Mouse (Mus musculus) embryonic facial prominence, embryonic 13.5 days (tissue): ENCODE measurements around the gene Mis12. TPM values are rescaled to one million over a fixed set of nuclear protein-coding genes. Genes with fewer than 3 reads are reported as not detected.

Experiments
- ATAC-seq: fragments of 200-750 bp; cut with Nextera tagmentation; 2 replicates; pipeline ENCODE4 v1.8.0; 2017; ENCODE audit warnings: low read depth; ENCODE audit not compliant: insufficient number of reproducible peaks, insufficient read depth, low FRiP score, low TSS enrichment
- H3K27ac ChIP-seq: fragments of 300-500 bp; sonication (generic); 2 replicates; pipeline ENCODE4 v1.5.1; 2015; ENCODE audit warnings: moderate library complexity, mild to moderate bottlenecking, inconsistent platforms
- H3K27me3 ChIP-seq: fragments of 300-500 bp; sonication (generic); 2 replicates; pipeline ENCODE4 v1.6.1; 2015; ENCODE audit warnings: mild to moderate bottlenecking, inconsistent platforms
- H3K36me3 ChIP-seq: fragments of 300-500 bp; sonication (generic); 2 replicates; pipeline ENCODE4 v1.6.1; 2015; ENCODE audit warnings: mild to moderate bottlenecking, inconsistent platforms
- H3K4me1 ChIP-seq: fragments of 300-500 bp; sonication (generic); 2 replicates; pipeline ENCODE4 v1.6.1; 2015; ENCODE audit warnings: inconsistent platforms
- H3K4me2 ChIP-seq: fragments of 300-500 bp; sonication (generic); 2 replicates; pipeline ENCODE4 v1.6.1; 2015; ENCODE audit warnings: moderate library complexity, mild to moderate bottlenecking, inconsistent platforms
- H3K4me3 ChIP-seq: fragments of 300-500 bp; sonication (generic); 2 replicates; pipeline ENCODE4 v1.5.1; 2015; ENCODE audit warnings: mild to moderate bottlenecking, inconsistent platforms
- H3K9ac ChIP-seq: fragments of 300-500 bp; sonication (generic); 2 replicates; pipeline ENCODE4 v1.6.1; 2015; ENCODE audit warnings: mild to moderate bottlenecking, inconsistent platforms
- H3K9me3 ChIP-seq: fragments of 300-500 bp; sonication (generic); 2 replicates; pipeline ENCODE4 v1.6.1; 2016; ENCODE audit warnings: inconsistent platforms
- WGBS: fragments of 180-500 bp; shearing (Covaris S2); methylation state at CpG from one replicate; pipeline ENCODE4 v1.1.7; 2015; ENCODE audit warnings: mixed read lengths; 5-methylcytosine and 5-hydroxymethylcytosine counted together
- polyA plus RNA-seq: library from polyadenylated mRNA; unstranded; fragments of >200 nt; fragmentation: Nextera tagmentation; extraction: Ambion mirVana; gene quantifications from 2 replicates; pipeline ENCODE4 v1.2.1, GENCODE M21; 2015

The Mis12 gene
- 52.8 and 53.7 TPM in 2 replicates for polyA plus RNA-seq

- Histone ChIP-seq H3K4me2 (peak within 1 kb of the TSS; percentile 87), H3K36me3 (peaks cover 10% of the 10 kb centered on the region), H3K27me3 (no peaks in the 10 kb centered on the region), H3K9ac (peak within 1 kb of the TSS; percentile 93), H3K9me3 (no peaks in the 10 kb centered on the region), H3K4me3 (peak within 1 kb of the TSS; percentile 91), H3K4me1 (peaks cover 23% of the 10 kb centered on the region), H3K27ac (peak within 1 kb of the TSS; percentile 91)
- under 1% methylated on average over 71 of the region's 71 CpGs for WGBS
- ATAC-seq, result peak; percentile 100
Measured at GRCm38 (mm10) chr11:71019201-71020068, at the start of gene Mis12, which contains the start of gene Derl2. Gene Mis12, plus strand, starts transcription at chr11:71019611. Gene Derl2, minus strand, starts transcription at chr11:71019841.

GRCm38 (mm10) chr11:70969821-70970559, 49.4 kb upstream of the Mis12 start, which contains the start of the genes Nup88 and Rpain:
Gene Nup88, minus strand, starts transcription at chr11:70969973.
Gene Rpain, plus strand, starts transcription at chr11:70970213.
- Histone ChIP-seq H3K4me1 (peaks cover 13% of the 10 kb centered on the region), H3K36me3 (peaks cover 43% of the 10 kb centered on the region), H3K4me2 (peak within 1 kb of the TSS; percentile 78), H3K9me3 (no peaks in the 10 kb centered on the region), H3K4me3 (peak within 1 kb of the TSS; percentile 92), H3K9ac (peak within 1 kb of the TSS; percentile 95), H3K27ac (peak within 1 kb of the TSS; percentile 92), H3K27me3 (no peaks in the 10 kb centered on the region)
- under 1% methylated on average over 43 of the region's 43 CpGs for WGBS
- peak; percentile 96 for ATAC-seq

- Histone ChIP-seq H3K4me3 (peak overlapping the region; percentile 92), H3K27me3 (no peaks in the 10 kb centered on the region), H3K4me2 (peak overlapping the region; percentile 74), H3K9ac (peak overlapping the region; percentile 76), H3K9me3 (no peaks in the 10 kb centered on the region), H3K27ac (peak overlapping the region; percentile 92), H3K4me1 (peaks cover 13% of the 10 kb centered on the region), H3K36me3 (peaks cover 42% of the 10 kb centered on the region)
- ATAC-seq, result no peak
- 16% methylated on average over 24 of the region's 24 CpGs for WGBS
Measured at GRCm38 (mm10) chr11:70970560-70971540, 48.6 kb upstream of the Mis12 start.

GRCm38 (mm10) chr11:70972586-70972985, 46.8 kb upstream of the Mis12 start:
- peaks cover 13% of the 10 kb centered on the region for H3K4me1 ChIP-seq
- no peak for ATAC-seq
- no peak overlapping the region for H3K4me3 ChIP-seq
- H3K27me3 ChIP-seq, result no peaks in the 10 kb centered on the region
- H3K4me2 ChIP-seq, result no peak overlapping the region
- H3K36me3 ChIP-seq, result peaks cover 49% of the 10 kb centered on the region
- 65% methylated on average over 1 of the region's 1 CpGs for WGBS
- no peak overlapping the region for H3K27ac ChIP-seq
- H3K9me3 ChIP-seq, result no peaks in the 10 kb centered on the region
- H3K9ac ChIP-seq, result no peak overlapping the region

GRCm38 (mm10) chr11:70973947-70974346, 45.5 kb upstream of the Mis12 start:
- Histone ChIP-seq H3K27ac (no peak overlapping the region), H3K9me3 (no peaks in the 10 kb centered on the region), H3K4me1 (peaks cover 4% of the 10 kb centered on the region), H3K27me3 (no peaks in the 10 kb centered on the region), H3K9ac (no peak overlapping the region), H3K4me3 (no peak overlapping the region), H3K4me2 (no peak overlapping the region), H3K36me3 (peaks cover 62% of the 10 kb centered on the region)
- 65% methylated on average over 4 of the region's 4 CpGs for WGBS
- ATAC-seq, result no peak

GRCm38 (mm10) chr11:70975193-70975592, 44.2 kb upstream of the Mis12 start:
- Histone ChIP-seq H3K9ac (no peak overlapping the region), H3K9me3 (no peaks in the 10 kb centered on the region), H3K4me1 (peaks cover 4% of the 10 kb centered on the region), H3K27ac (no peak overlapping the region), H3K4me3 (no peak overlapping the region), H3K27me3 (no peaks in the 10 kb centered on the region), H3K36me3 (peaks cover 74% of the 10 kb centered on the region), H3K4me2 (no peak overlapping the region)
- 71% methylated on average over 2 of the region's 2 CpGs for WGBS
- no peak for ATAC-seq

- no peak for ATAC-seq
- 85% methylated on average over 6 of the region's 6 CpGs for WGBS
- H3K4me3 ChIP-seq, result no peak overlapping the region
Measured at GRCm38 (mm10) chr11:70977293-70977692, 42.1 kb upstream of the Mis12 start.

GRCm38 (mm10) chr11:70980232-70980631, 39.2 kb upstream of the Mis12 start:
- no peaks in the 10 kb centered on the region for H3K27me3 ChIP-seq
- H3K4me3 ChIP-seq, result no peak overlapping the region
- H3K27ac ChIP-seq, result no peak overlapping the region
- ATAC-seq, result no peak
- 86% methylated on average over 6 of the region's 6 CpGs for WGBS
- no peak overlapping the region for H3K4me2 ChIP-seq
- H3K36me3 ChIP-seq, result peaks cover 71% of the 10 kb centered on the region
- H3K4me1 ChIP-seq, result peaks cover 12% of the 10 kb centered on the region
- no peaks in the 10 kb centered on the region for H3K9me3 ChIP-seq
- H3K9ac ChIP-seq, result no peak overlapping the region

More at GRCm38 (mm10) chr11:70977293-70977692, 42.1 kb upstream of the Mis12 start:
- peaks cover 12% of the 10 kb centered on the region for H3K4me1 ChIP-seq
- H3K36me3 ChIP-seq, result peaks cover 86% of the 10 kb centered on the region
- no peaks in the 10 kb centered on the region for H3K27me3 ChIP-seq
- H3K27ac ChIP-seq, result no peak overlapping the region
- no peak overlapping the region for H3K4me2 ChIP-seq
- H3K9me3 ChIP-seq, result no peaks in the 10 kb centered on the region
- H3K9ac ChIP-seq, result no peak overlapping the region

GRCm38 (mm10) chr11:70980751-70981510, 38.5 kb upstream of the Mis12 start:
- Histone ChIP-seq H3K27me3 (no peaks in the 10 kb centered on the region), H3K4me2 (peak overlapping the region; percentile 82), H3K4me1 (peaks cover 12% of the 10 kb centered on the region), H3K27ac (no peak overlapping the region), H3K9ac (no peak overlapping the region), H3K36me3 (peaks cover 71% of the 10 kb centered on the region), H3K4me3 (peak overlapping the region; percentile 83; the same call in 1 of the 2 replicates), H3K9me3 (no peaks in the 10 kb centered on the region)
- WGBS, result 92% methylated on average over 14 of the region's 14 CpGs
- no peak for ATAC-seq

GRCm38 (mm10) chr11:70982030-70982429, 37.4 kb upstream of the Mis12 start:
- H3K36me3 ChIP-seq, result peaks cover 71% of the 10 kb centered on the region
- no peak for ATAC-seq
- peak overlapping the region; percentile 83 for H3K4me3 ChIP-seq
- peak overlapping the region; percentile 17; the same call in 1 of the 2 replicates for H3K27ac ChIP-seq
- H3K4me1 ChIP-seq, result peaks cover 12% of the 10 kb centered on the region
- no peaks in the 10 kb centered on the region for H3K27me3 ChIP-seq
- H3K4me2 ChIP-seq, result peak overlapping the region; percentile 82
- H3K9me3 ChIP-seq, result no peaks in the 10 kb centered on the region
- H3K9ac ChIP-seq, result peak overlapping the region; percentile 94
- 5% methylated on average over 12 of the region's 12 CpGs for whole genome bisulfite sequencing
